Mouse (Mus musculus) layer of hippocampus, adult 9-11 months (tissue): ENCODE results near the gene Agap1.

ENCODE experiments used
- DNase-seq: peaks from one replicate; pipeline ENCODE4 v3.0.0; 2022

The Agap1 gene

GRCm38 (mm10) chr1:89860017-89860730 is 405.6 kb downstream of the Agap1 start:
- DNase-seq, result no peak

DNA sequence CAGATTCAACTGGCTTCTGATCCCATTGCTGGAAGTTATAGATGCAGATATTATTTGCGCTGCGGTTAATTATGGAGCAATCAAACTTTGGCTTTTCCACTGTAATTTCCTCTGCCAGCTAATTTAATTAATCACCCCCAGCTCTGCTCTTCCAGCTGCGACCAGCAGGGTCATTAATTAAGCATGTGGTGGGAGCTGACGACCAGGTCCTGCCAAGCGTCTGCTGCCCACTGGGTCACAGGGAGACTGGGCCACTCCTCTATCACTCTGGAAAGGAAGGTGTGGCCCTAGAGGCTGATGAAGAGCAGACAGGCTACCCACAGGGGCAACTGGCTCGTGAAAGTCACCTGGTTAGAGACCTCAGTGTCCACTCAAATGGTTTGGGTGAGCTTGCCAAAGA is 411.2 kb downstream of the Agap1 start:
- no peak for DNase-seq

- DNase-seq, result no peak
Observed at GRCm38 (mm10) chr1:89867847-89868246, 413.2 kb downstream of the Agap1 start.

GRCm38 (mm10) chr1:89870134-89870905 is 415.7 kb downstream of the Agap1 start:
- DNase-seq, result peak; percentile 24

DNA sequence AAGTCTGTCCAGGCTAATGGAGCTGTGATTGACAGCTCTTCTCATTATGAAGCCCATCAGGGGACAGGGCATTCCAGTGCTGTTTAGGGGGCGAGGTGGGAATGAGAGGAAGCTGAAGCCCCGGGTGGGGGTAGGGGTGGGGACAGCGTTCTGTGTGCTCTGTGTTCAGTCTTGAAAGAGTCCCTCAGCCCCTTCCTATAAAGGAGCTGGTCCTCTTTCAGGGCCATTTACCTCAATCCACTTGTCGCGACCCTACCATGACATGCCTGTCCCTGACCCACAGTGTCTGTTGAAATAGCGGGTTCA is 416.3 kb downstream of the Agap1 start:
- no peak for DNase-seq

- no peak for DNase-seq
Observed at GRCm38 (mm10) chr1:89876346-89877072, 421.9 kb downstream of the Agap1 start.

DNA sequence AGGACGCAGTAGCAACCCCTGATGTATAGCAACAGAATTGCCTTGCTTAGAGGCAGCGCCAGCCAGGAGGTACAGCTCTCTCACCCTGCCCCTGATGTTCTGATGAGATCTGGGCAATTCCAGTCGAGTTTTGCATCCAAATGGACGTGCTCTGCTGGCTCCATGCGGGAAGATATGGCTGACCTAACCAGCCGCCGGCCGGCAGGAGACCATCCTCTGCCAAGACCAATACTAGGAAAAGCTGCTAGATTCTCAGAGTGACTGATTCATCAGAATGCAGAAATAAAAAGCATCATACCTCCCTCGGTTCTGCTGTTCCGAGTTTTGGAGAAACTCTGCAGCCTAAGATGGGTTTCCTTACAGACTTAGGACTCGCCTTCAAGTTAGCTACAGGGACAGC is 423.9 kb downstream of the Agap1 start:
- DNase-seq, result no peak

DNA sequence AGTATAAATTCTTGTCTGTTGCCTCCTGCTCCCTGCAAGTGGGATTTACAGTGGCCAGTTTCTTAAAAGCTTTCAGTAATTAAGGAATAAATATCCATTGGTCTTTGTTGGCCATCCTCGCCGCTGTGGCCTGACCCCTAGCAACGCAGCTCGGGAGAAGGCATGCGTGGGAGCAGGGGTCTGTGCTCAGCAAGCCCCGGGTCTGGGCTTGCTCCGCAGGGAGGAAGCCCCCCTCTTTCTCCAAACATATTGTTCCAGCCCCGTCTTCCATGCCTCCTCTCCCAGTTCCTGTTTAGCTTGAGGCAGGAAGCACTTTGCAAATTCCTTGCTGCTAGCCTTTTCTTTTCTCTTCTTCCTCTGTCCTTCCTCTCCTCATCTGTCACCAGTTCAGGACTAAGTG is 425.6 kb downstream of the Agap1 start:
- no peak for DNase-seq

- no peak for DNase-seq
Observed at GRCm38 (mm10) chr1:89880834-89881233, 426.2 kb downstream of the Agap1 start.

- DNase-seq, result no peak
Observed at GRCm38 (mm10) chr1:89884335-89884734, 429.7 kb downstream of the Agap1 start.

GRCm38 (mm10) chr1:89885696-89886095 is 431.1 kb downstream of the Agap1 start:
- no peak for DNase-seq

DNA sequence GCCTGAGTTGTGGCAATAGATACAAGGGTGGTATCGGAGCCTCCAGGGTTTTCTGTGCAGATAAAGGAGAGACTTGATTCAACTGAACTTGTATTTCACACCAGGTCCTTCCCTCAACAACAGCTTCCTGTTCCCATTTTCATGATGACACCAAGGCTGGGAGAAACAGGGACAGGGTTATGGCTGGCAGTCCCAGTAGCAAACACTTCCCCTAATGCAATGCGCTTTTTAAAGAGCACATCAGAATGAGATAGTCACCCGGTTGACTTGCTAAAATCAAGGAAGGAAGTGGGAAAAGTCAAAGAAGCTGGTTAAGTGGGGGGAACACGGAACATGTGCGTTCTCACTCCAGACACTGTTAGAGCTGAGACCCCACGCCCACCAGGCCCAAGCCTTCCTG is 436.8 kb downstream of the Agap1 start:
- DNase-seq, result no peak

DNA sequence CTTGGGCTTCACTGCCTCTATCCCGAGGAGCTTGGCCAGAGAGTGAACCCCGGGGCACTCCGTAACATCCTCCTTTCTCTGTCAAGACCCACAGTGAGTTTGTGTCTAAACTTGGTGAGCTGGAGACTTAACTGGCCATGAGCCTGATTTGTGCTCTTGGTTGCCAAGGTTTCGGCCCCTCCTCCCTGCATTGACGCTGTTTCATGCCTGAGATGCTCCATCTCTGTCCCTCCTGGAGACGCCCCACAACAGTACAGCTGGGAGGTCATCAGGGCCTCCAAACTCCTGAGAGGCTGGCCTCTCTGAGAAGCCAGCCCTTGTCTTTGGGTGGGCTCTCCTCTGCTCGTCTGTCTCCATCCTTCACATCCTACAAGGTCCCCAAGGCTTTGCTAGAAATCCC is 437.7 kb downstream of the Agap1 start:
- no peak for DNase-seq

GRCm38 (mm10) chr1:89895801-89896200 is 441.2 kb downstream of the Agap1 start:
- no peak for DNase-seq

DNA sequence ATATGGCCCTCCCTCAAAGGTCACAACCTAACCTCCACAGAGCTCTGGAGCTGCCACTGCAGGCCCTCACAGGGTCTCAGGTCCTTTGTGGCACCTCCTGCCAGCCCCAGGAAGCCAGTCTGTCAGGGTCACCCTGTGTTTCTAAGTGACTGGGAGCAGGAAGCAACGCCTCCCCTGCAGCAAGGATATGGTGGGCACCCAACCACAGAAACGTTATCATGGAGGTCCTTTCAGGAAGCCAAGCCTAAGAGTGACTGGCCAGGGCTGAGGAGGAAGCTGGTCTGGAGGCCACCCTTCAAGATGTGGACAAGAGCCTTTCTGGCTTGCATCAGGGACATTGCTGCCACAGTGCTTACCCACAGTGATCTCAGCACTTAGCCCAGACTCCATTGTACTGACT is 444.4 kb downstream of the Agap1 start:
- no peak for DNase-seq

- DNase-seq, result no peak
Observed at GRCm38 (mm10) chr1:89899761-89900445, 445.3 kb downstream of the Agap1 start.

DNA sequence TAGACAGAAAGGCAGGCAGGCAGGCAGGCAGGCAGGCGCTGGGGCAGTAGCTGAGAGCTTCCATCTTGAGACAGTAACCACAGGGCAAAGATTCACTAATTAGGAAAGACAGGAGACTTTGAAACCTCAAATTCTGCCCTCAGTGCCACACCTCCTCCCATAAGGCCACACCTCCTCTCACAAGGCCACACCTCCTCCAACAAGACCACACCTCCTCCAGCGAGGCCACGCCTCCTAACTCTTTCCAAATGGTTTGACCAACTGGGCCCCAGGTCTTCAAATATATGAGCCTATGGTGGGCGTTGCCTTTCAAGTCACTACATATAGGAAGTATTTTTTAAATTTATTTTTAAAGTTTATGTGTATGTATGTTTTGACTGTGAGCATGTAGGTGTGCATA is 446.8 kb downstream of the Agap1 start:
- DNase-seq, result no peak

- DNase-seq, result no peak
Observed at GRCm38 (mm10) chr1:89902236-89902635, 447.6 kb downstream of the Agap1 start.

DNA sequence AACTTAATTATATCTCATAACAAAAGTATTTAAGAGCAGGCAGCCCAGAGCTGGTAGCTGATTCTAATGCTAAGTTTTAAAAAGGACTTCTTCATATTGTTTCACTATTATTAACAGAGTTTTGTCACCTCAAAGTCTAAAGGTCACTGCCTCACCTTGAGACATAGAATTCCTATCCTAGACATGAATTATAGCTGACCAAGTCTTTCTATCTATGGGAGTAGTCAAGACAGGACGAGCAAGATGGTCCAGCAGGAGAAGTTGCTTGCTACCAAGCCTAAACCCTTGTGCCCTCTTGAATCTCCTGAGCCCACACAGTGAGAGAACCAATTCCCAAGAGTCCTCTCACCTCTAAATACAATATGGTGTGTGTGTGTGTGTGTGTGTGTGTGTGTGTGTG is 448.0 kb downstream of the Agap1 start:
- DNase-seq, result no peak

DNA sequence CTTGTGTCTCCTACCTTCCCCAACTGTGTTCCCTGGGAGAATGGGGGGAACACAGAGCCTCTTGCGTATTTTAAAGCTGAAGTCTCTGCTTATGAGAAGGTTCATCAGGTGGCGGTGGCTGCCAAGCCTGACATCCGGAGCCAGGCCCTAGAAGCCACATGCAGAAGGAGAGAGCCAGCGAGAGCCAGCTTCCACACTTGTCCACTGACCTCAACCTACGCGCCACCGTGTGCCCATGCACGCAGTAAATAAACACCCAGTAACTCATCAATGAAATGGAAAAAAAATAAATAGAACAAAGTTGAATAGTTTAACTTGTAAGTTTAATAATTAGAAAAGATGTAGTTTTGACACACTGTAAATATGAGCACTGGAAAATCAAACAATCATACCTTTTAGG is 455.2 kb downstream of the Agap1 start:
- no peak for DNase-seq

DNA sequence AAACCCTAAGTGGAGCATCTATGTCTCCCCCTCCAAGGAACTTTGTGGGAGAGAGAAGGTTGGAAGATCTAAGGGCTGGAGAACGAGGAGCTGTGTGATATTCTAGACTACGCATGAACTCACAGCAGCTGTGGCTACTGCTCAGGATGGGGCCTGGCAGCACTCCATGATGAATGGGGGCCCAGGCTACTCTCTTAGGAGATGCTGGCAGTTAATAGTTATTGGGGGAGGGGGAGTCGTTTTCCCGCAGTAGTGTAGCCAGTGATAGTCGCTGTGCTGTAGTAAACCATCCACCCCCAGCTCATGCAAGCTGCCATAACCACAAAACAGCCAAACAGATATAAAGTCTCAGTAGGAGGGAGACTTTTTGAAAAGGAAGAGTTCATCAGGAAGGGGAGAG is 457.8 kb downstream of the Agap1 start:
- no peak for DNase-seq

DNA sequence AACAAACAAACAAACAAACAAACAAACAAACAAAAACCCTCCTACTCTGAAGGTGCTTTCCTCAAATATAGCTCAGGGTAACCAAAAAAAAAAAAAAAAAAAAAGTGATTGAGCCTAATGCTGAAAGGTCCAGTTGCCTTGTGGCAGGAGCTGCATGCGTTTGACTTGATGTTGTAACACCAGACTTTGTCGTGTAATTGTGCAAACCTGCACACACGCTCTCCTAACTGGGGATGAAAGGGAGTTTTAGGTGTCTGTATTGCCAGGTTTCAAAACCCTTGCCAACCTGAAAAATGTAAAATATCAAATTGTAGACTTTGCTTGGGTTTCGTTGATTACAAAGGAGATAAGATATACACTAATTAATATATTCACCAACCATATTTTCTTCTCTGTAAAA is 459.0 kb downstream of the Agap1 start:
- no peak for DNase-seq

GRCm38 (mm10) chr1:89918111-89918510 is 463.5 kb downstream of the Agap1 start:
- DNase-seq, result no peak

DNA sequence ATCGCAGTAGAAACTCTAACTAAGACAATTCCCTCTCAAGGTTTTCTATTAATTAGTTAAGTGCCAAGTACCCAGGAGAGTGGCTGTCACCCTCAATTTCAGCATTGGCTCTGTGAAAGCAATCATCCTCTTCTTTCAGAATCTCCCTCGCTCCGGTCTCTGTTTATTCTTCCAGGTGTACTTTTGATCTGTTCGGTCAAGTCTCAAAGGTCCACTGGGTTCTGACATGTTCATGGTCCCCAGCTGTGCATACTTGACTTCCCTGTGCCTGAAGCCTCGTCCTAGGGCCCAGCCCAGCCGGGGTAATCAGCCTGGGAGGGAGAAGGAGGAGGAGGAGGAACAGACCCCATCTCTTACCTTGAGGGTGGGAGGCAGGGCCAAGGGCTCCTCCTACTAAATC is 464.6 kb downstream of the Agap1 start:
- no peak for DNase-seq
